Mouse (Mus musculus): ENCODE results near the gene Jund.

DNA sequence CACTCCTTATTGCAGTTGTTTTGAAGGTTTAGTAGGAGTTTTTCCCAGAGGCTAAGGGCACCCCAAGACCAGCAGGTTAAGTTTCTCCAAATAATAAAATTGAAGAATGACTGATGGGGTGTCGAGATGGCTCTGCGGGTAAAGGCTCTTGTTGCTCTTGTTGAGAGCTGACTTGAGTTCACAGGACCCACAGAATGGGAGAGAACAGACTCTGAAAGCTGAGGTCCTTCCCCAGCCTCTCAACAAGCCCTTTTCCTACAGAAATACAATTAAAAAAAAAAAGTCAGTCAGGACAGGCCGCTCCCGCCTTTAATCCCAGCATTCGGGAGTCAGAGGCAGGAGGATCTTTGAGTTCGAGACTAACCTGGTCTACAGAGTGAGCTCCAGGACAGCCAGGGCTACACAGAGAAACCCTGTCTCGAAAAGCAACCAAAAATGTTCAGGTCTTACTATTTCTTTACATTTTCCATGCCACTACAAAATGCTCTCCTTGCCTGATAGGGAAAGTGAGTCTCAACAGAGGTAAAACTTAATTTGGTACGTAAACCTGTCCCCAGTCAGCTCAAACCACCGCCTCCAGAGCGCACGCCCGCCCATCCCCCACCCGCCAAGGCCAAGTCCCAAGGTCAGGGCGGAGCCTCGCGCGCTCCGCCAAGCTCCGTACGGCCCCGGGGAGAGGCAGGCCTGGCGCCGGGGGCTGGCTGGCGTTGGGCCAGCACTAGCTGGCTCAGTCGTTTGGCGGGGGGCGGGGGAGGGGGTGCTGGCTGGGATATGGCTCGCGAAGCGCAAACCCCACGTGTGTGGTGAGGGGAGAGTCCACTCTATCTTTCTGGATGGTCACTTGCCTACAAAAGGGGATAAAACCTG, 2.5 kb upstream of the Jund start:
- TF ChIP-seq POLR2A (IDR thresholded peaks at IDR 0.05; ENCODE audit: insufficient read length, low read depth): no peak
- no peak for TF ChIP-seq MYOG (IDR thresholded peaks at IDR 0.05; ENCODE audit: control insufficient read depth in 1 of 3, insufficient read depth in 1 of 3, insufficient read length in 2 of 3, low read depth in 2 of 3)
- no peak for TF ChIP-seq POLR2AphosphoS2 (IDR thresholded peaks at IDR 0.05; ENCODE audit: insufficient read length, low read depth)
